Mouse (Mus musculus) lung, postnatal 4 days (tissue): ENCODE measurements at regions not wholly inside any gene's neighbourhood (a gene's known extent, or its start where the extent isn't known, plus 50 kb on each side); places are given as distances from the start of the nearest gene placed in this dataset.
"Not testable (repeated sequence)": the region's sequence is repeated elsewhere in the genome, so short reads cannot be mapped to it uniquely, and the experiment has no call there.

Experiments
- DNase-seq, 2 experiments: peaks; one replicate each; pipeline ENCODE4 v3.0.0; 2021

DNA sequence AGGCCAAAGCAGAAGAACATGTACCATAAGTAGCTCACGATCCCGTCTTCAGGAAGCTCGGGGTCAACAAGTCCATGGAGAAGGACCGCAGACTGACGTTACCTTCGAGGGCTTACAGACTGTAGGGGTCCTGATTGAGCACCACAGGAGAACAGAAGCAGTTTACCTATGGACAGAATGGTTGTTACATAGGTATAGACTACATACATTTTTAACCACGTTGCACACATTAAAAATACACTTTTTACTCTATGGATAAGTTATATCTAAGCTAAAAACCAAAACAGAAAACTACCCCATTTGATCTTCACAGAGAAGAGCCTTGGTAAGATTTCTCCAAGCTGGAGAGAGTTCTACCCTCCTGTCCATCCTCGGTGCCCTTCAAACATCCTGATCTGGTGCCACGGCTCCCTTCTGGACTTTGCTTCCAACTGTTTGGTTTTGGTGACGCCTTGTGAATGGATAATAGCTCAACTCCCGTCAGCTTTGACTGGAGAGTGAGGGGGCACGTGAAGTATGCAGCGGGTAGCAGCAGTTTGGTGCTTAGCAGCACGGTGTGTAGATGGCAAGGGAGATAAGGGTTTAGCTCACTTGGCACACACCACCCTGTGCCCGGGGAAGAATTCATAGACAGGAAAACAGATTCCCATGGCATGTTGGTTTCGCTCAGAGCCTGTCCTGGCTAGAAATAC lies 117.9 kb upstream of the Cpsf6 start:
- DNase-seq = no peak

- not testable (repeated sequence) for DNase-seq
Observed at GRCm38 (mm10) chr10:117497082-117497481, 117.3 kb upstream of the Cpsf6 start.

GRCm38 (mm10) chr10:117496064-117497011 lies 116.5 kb upstream of the Cpsf6 start:
- DNase-seq = no peak

DNA sequence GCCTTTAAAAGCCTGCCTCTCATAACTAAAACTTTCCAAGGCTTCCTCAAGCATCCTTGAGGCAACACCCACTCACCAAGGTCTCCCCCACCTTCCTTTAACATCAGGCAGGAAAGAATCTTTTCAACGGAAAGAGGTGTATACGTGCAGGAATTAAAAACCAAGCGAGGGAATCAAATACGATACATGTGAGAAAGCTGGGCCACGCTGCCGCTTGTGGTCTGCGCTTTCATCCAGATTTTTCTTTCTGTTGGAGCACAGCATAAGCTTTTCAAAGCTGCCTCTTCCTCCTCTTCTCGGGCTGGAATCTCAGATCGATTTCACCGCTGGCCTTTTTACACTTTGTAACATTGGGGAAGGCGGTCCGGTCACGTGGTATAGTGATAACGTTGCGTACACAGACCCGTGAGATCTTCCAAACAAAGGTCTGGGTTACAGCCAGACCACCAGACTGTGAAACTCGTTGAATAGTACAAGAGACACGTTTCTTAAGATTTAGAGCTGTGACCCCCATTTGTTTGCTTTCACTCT lies 114.4 kb upstream of the Cpsf6 start:
- peak; percentile 13 to 31 for DNase-seq

GRCm38 (mm10) chr10:117493824-117494121 lies 114.0 kb upstream of the Cpsf6 start:
- no peak for DNase-seq

GRCm38 (mm10) chr10:117493091-117493823 lies 113.4 kb upstream of the Cpsf6 start:
- DNase-seq = no peak

DNA sequence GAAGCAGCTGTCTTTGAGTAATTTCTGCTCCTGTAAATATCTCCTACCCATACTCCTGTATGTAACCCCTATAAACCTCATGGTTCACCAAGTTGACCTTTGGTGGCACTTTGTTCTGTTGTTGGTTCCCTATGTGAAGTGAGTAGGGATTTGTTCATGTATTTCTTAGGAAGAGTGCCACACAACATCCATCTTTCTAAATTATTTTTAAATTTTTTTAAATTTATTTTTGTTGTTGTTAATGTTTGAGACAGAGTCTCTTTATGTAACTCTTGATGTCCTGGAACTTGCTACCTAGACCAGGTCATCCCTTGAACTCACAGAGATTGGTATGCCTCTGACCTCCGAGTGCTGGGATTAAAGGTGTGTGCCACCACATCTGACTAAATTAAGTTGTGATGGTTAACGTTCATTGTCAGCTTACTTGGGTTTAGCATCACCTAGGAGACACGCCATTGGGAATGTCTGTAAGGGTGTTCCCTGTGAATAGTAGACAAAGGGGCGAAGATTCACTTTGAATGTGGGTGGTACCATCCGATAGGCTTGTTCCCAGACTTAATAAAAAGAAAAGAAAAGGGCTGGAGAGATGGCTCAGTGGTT lies 112.7 kb upstream of the Cpsf6 start:
- no peak for DNase-seq

DNA sequence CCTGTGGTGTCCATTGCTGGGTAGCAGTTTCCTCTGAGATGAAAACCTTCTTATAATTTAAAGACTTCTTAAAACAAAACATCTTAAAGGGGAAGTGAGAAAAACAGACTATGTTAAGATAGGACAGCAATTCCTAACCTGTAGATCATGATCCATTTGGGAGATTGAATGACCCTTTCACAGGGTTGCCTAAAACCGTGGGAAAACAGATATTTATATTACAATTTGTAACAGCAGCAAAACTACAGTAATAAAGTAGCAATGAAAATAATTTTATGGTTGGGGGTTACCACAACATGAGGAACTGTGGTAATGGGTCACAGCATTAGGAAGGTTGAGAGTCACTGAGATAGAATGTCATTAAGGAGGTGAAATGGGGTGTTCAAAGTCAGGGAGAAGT lies 111.9 kb upstream of the Cpsf6 start:
- DNase-seq = no peak

GRCm38 (mm10) chr10:117490851-117491595 lies 111.2 kb upstream of the Cpsf6 start:
- no peak for DNase-seq

- DNase-seq = no peak
Observed at GRCm38 (mm10) chr10:117483091-117483600, 103.3 kb upstream of the Cpsf6 start.

DNA sequence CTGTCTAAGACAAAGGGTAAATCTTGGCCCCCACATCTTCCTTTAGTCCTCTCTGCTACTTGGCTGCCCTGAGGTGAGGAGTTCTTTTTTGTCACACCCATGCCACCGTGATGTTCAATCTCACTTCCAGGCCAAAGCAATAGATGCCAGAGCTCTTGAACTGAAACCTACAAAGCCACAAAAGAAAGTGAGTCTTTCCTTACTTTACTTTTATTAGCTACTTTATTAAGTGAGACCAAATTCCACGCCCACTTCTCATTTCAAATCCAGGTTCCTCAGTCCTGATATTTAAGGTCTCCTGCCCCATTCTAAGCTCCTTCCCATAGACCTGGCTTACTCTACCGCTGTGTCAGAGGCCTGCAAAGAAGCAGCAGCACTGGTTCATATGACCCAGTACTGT lies 102.5 kb upstream of the Cpsf6 start:
- no peak for DNase-seq

- DNase-seq = no peak
Observed at GRCm38 (mm10) chr10:117481341-117481990, 101.7 kb upstream of the Cpsf6 start.

DNA sequence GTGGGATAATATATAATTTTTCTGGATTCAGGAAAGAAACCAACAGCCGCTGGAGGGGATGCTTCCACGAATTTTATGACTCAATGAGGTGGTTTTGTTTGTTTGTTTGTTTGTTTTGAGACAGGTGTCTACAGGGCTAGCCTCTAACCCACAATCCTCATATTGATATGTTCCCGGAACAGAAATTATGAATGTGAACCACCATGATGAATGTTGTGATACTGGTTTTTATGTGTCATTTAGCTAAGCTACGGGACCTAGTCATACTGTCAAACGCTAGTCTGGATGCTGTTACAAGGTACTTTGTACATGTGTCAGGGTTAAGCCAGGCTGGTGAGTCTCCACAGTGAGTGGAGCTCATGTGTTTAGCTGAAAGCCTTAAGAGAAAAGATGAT lies 100.6 kb upstream of the Cpsf6 start:
- no peak for DNase-seq

DNA sequence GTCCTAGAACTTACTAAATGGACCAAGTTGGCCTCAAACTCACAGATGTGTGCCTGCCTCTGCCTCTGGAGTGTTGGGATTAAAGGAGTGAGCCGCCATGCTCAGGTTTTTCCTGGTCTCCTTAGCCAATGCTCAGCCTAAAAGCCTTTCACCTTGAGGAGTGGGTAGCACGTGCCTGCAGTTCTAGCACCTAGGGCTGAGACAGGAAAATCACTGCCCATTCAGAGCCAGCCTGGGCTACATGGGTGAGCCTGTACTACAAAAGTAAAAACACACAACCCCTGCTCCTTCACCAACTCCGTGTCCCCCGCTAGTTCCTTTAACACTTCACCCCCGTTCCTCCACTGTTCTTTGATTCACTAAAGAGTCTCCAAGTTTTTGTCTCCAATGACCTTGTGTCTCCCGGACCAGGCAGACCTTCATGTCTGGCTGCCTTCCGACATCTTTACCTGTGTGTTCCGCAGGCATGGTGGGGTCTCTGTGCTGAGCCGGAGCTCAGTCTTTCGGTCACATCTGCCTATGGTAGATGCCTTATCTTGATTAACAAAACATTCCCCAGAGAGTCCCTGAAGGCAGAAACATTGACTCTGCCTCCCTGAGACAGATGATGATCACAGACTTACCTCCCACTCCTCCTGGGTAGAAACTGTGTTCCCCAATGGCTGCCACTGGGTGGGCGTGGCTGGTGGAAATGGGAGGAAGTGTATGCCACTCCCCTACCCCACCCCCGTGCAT lies 100.1 kb upstream of the Cpsf6 start:
- DNase-seq = no peak

DNA sequence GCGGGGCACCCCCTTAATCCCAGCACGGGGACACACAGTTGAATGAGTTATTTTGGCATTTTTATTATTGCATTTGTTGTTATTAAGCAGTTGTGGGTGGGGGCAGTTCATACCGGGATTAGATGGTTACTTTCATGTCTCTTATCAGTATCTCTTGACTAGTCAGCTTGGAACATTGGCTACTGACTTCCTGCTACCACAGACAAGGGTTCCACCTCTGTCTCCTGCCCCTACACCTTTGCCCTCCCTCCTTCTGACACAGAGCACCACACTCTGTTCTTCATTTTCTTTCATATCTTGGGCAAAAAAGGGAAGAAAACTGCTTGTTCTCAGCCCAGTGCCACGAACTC lies 99.1 kb upstream of the Cpsf6 start:
- no peak for DNase-seq

DNA sequence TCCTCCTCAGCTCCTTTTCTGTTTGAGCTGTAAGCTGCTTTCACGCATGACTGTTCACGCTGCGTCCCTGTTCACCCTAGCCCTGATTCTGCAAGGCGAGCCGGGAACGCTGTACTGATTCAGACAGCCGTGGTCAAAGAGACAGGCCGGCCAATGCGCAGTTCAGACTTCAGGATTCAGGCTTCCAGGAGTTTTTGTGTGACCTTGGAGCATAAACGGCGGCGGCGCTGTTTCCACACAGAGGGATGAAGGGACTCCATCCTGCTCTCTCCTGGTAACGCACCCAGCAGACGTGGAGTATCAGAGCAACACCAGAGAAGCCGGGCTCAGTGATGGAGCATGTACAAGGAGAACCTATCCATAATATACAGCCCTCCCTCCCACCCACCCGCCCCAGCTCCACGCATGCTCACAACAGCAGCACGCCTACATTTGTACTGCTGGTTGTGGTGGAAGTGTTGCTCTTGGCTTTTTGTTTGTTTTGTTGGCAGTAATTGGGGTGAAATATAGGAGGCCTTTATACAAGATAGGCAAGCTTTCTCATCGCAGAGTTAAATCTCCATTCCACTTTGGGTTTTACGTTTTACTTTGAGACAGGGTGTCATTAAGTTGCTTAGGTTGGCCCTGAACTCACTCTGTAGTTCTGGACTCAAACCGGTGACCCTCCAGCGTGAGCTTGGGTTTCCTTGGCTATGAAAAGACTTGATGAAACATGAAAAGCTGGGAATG lies 98.6 kb upstream of the Cpsf6 start:
- DNase-seq = peak in 1 of 2 experiments; percentile 23

DNA sequence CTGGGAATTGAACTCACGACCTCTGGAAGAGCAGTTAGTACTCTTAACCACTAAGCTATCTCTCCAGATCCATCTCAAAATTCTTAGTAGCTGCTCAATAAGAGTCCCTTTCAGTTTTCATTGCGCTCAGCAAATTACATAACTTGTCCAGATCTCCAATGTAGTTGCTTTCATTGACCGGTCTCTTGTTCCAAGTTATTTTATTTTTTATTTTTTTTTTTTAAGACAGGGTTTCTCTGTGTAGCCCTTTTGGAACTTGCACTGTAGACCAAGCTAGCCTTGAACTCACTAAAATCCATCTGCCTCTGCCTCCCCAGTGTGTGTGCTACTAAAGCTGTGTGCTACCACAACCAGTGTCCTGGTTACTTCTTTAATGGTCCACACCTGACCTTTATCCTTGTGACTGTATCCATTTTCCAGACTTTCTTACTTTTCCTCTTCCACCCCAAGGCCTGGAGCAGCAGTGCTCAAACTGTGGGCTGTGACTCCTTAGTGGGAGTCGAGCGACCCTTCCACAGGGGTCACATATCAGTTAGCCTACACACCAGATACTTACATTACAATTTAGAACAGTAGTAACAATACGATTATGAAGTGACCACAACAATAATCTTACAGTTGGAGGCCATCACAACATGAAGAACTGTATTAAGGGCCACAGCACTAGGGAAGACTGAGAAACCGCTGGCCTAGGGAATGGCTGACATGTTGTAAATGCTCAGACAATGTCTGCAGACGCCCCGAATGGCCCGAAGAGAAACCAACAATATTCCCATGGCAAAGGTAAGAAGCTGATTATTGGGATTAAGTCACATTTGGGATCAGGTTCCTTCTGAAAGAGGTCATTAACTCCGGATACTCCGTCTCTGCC lies 97.8 kb upstream of the Cpsf6 start:
- no peak for DNase-seq

- DNase-seq = no peak
Observed at GRCm38 (mm10) chr10:117475086-117475945, 95.5 kb upstream of the Cpsf6 start.
